Mouse (Mus musculus): ENCODE measurements at regions not wholly inside any gene's neighbourhood (a gene's known extent, or its start where the extent isn't known, plus 50 kb on each side); places are given as distances from the start of the nearest gene placed in this dataset.

DNA sequence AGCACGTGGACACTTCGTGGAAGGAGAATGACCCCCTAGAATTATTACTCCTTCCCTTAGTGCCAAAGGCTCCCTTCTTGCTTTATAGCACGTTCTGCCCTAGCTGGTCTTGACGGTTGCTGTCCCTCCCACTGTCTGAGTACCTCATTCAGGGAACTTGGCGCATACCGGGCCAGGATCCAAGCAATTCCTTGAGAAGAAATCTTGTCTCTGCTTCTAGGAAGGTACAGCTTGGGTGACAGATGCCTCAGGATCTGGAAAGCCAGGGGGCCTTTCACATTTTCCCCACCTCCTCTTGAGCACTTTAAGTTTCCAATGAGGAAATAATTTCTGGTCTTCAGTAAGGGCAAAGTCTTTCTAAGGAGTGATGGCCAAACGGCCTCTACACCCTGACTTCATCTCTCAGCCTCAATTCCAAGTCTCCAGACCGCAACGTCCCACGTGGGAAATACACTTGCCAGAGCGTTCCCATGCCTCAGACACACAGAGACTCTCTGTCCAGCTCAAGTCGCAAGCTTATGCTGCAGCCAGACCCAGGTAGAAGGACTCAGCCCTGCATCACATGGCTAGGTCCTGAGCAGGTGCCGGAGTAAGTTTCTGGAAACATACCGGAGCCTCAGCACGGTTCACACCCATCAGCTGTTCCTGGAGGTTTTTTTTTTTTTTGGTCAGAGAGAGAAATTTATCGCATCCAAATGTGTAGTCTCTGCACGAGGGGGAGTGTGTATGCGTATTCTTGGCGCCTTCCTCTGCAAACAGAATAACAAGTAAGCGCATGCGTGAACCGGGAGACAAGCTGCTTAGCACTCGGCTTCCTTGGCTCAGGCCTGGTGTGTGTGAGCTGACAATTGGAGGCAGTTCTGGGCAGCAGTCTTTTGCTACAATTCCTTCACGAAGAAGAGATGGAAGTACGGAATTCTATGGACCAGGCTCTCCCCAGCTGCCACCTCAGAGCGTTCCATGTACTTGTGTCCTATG lies 171.7 kb upstream of the Kazn start:
- Histone ChIP-seq H3K27me3 (ENCODE audit: control insufficient read depth) (no peaks in the 10 kb centered on the region), H3K4me1 (ENCODE audit: control insufficient read depth) (no peaks in the 10 kb centered on the region), H3K36me3 (ENCODE audit: control insufficient read depth) (no peaks in the 10 kb centered on the region), H3K4me3 (replicated peaks) (no peak overlapping the region), H3K9me3 (ENCODE audit: control insufficient read depth, low read length) (peaks cover 9% of the 10 kb centered on the region)
- no peak for TF ChIP-seq GATA1 (IDR thresholded peaks at IDR 0.05; ENCODE audit: low read length)
- TF ChIP-seq TAL1 (IDR thresholded peaks at IDR 0.05; ENCODE audit: low read length): no peak

GRCm38 (mm10) chr4:142397858-142398257 lies 158.7 kb upstream of the Kazn start:
- no peak for TF ChIP-seq TAL1 (IDR thresholded peaks at IDR 0.05; ENCODE audit: low read length)
- Histone ChIP-seq H3K36me3 (ENCODE audit: control insufficient read depth) (no peaks in the 10 kb centered on the region), H3K9me3 (ENCODE audit: control insufficient read depth, low read length) (0 out of 2 replicates have a peak, but pooled peaks cover 2% of the 10 kb centered on the region), H3K4me3 (replicated peaks) (no peak overlapping the region), H3K4me1 (ENCODE audit: control insufficient read depth) (no peaks in the 10 kb centered on the region), H3K27me3 (ENCODE audit: control insufficient read depth) (no peaks in the 10 kb centered on the region)

DNA sequence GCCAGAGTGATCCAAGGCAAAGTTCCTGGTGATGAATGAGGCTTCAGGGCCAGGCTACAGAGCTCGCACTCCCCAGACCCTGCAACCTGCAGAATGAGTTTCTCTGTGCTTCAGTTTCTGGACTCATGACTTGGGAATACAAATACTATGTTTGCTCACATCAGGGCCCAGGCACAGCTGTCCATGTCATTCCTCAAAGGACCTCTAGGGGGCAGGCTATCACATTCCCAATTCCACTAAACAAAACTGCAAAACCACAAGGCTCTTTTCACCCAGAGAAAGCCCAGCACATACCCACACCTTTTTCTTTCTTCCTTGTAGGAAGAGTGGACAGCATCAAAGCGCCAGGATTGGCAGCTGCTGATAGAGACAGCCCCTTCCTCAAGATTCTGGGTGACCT lies 153.7 kb upstream of the Kazn start:
- no peaks in the 10 kb centered on the region for H3K36me3 ChIP-seq (ENCODE audit: control insufficient read depth)
- H3K27me3 ChIP-seq (ENCODE audit: control insufficient read depth): no peaks in the 10 kb centered on the region
- no peak for TF ChIP-seq TAL1 (IDR thresholded peaks at IDR 0.05; ENCODE audit: low read length)
- no peak for TF ChIP-seq GATA1 (IDR thresholded peaks at IDR 0.05; ENCODE audit: low read length)
- H3K4me3 ChIP-seq (replicated peaks): no peak overlapping the region
- H3K9me3 ChIP-seq (ENCODE audit: control insufficient read depth, low read length): no peaks in the 10 kb centered on the region
- H3K4me1 ChIP-seq (ENCODE audit: control insufficient read depth): no peaks in the 10 kb centered on the region

GRCm38 (mm10) chr4:142390531-142391195 lies 151.5 kb upstream of the Kazn start:
- H3K4me1 ChIP-seq (ENCODE audit: control insufficient read depth): no peaks in the 10 kb centered on the region
- no peaks in the 10 kb centered on the region for H3K36me3 ChIP-seq (ENCODE audit: control insufficient read depth)
- H3K4me3 ChIP-seq (replicated peaks): no peak overlapping the region
- no peaks in the 10 kb centered on the region for H3K27me3 ChIP-seq (ENCODE audit: control insufficient read depth)
- H3K9me3 ChIP-seq (ENCODE audit: control insufficient read depth, low read length): peaks cover 8% of the 10 kb centered on the region
- TF ChIP-seq GATA1 (IDR thresholded peaks at IDR 0.05; ENCODE audit: low read length) (no peak), TAL1 (IDR thresholded peaks at IDR 0.05; ENCODE audit: low read length) (no peak)

DNA sequence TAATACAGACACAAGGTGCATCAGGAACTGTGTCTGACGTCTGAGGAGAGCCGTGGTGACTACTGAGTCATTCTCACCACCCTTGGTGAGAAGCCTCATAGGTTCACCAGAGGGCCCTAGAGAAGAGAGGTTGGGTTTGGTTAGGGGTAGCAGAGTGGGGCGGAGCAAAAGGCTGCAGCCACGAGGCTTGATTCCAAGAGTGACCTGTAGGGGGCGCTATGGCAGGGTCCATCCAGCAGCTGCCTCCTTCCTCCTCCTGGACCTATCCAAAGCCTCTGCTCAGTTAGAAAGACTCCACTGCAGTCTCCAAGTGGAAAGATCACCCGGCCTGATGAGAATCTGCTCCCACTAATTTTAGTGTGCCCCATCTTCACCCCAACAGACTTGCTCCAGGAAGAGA lies 149.3 kb upstream of the Kazn start:
- no peaks in the 10 kb centered on the region for H3K4me1 ChIP-seq (ENCODE audit: control insufficient read depth)
- no peaks in the 10 kb centered on the region for H3K27me3 ChIP-seq (ENCODE audit: control insufficient read depth)
- no peaks in the 10 kb centered on the region for H3K36me3 ChIP-seq (ENCODE audit: control insufficient read depth)
- no peak overlapping the region for H3K4me3 ChIP-seq (replicated peaks)
- peaks cover 10% of the 10 kb centered on the region for H3K9me3 ChIP-seq (ENCODE audit: control insufficient read depth, low read length)
- TF ChIP-seq TAL1 (IDR thresholded peaks at IDR 0.05; ENCODE audit: low read length) (no peak), GATA1 (IDR thresholded peaks at IDR 0.05; ENCODE audit: low read length) (no peak)

GRCm38 (mm10) chr4:142381168-142381567 lies 142.0 kb upstream of the Kazn start:
- Histone ChIP-seq H3K27me3 (ENCODE audit: control insufficient read depth) (no peaks in the 10 kb centered on the region), H3K36me3 (ENCODE audit: control insufficient read depth) (no peaks in the 10 kb centered on the region), H3K4me1 (ENCODE audit: control insufficient read depth) (no peaks in the 10 kb centered on the region), H3K9me3 (ENCODE audit: control insufficient read depth, low read length) (peaks cover 6% of the 10 kb centered on the region), H3K4me3 (replicated peaks) (no peak overlapping the region)
- TF ChIP-seq TAL1 (IDR thresholded peaks at IDR 0.05; ENCODE audit: low read length) (no peak), GATA1 (IDR thresholded peaks at IDR 0.05; ENCODE audit: low read length) (no peak)

GRCm38 (mm10) chr4:142378452-142378851 lies 139.3 kb upstream of the Kazn start:
- TF ChIP-seq TAL1 (IDR thresholded peaks at IDR 0.05; ENCODE audit: low read length) (no peak), GATA1 (IDR thresholded peaks at IDR 0.05; ENCODE audit: low read length) (no peak)
- H3K27me3 ChIP-seq (ENCODE audit: control insufficient read depth): no peaks in the 10 kb centered on the region
- H3K4me3 ChIP-seq (replicated peaks): no peak overlapping the region
- no peaks in the 10 kb centered on the region for H3K4me1 ChIP-seq (ENCODE audit: control insufficient read depth)
- no peaks in the 10 kb centered on the region for H3K36me3 ChIP-seq (ENCODE audit: control insufficient read depth)
- H3K9me3 ChIP-seq (ENCODE audit: control insufficient read depth, low read length): 0 out of 2 replicates have a peak, but pooled peaks cover 1% of the 10 kb centered on the region

GRCm38 (mm10) chr4:142367774-142368173 lies 128.6 kb upstream of the Kazn start:
- Histone ChIP-seq H3K9me3 (ENCODE audit: control insufficient read depth, low read length) (peaks cover 32% of the 10 kb centered on the region), H3K27me3 (ENCODE audit: control insufficient read depth) (no peaks in the 10 kb centered on the region)

GRCm38 (mm10) chr4:142362071-142362470 lies 122.9 kb upstream of the Kazn start:
- no peaks in the 10 kb centered on the region for H3K4me1 ChIP-seq (ENCODE audit: control insufficient read depth)
- H3K9me3 ChIP-seq (ENCODE audit: control insufficient read depth, low read length): peaks cover 21% of the 10 kb centered on the region
- no peaks in the 10 kb centered on the region for H3K36me3 ChIP-seq (ENCODE audit: control insufficient read depth)
- TF ChIP-seq GATA1 (IDR thresholded peaks at IDR 0.05; ENCODE audit: low read length) (no peak), TAL1 (IDR thresholded peaks at IDR 0.05; ENCODE audit: low read length) (no peak)
- no peaks in the 10 kb centered on the region for H3K27me3 ChIP-seq (ENCODE audit: control insufficient read depth)
- no peak overlapping the region for H3K4me3 ChIP-seq (replicated peaks)

More at GRCm38 (mm10) chr4:142367774-142368173, 128.6 kb upstream of the Kazn start:
- Histone ChIP-seq H3K36me3 (ENCODE audit: control insufficient read depth) (no peaks in the 10 kb centered on the region), H3K4me3 (replicated peaks) (no peak overlapping the region), H3K4me1 (ENCODE audit: control insufficient read depth) (no peaks in the 10 kb centered on the region)
- TF ChIP-seq GATA1 (IDR thresholded peaks at IDR 0.05; ENCODE audit: low read length) (no peak), TAL1 (IDR thresholded peaks at IDR 0.05; ENCODE audit: low read length) (no peak)
